Mouse (Mus musculus): ENCODE data around the gene Mylk3. TPM values are rescaled to one million over a fixed set of nuclear protein-coding genes. Genes with fewer than 3 reads are reported as not detected.

The Mylk3 gene
- polyA plus RNA-seq, 1 experiment = not detected

GRCm38 (mm10) chr8:85380123-85380823, 5.9 kb downstream of the Mylk3 start:
- Histone ChIP-seq H3K27ac (ENCODE audit: insufficient read depth, low read length) (no peak overlapping the region), H3K9ac (ENCODE audit: low read depth, poor library complexity, severe bottlenecking) (no peak overlapping the region), H3K36me3 (ENCODE audit: control insufficient read depth, insufficient read depth, low read length, poor library complexity, severe bottlenecking) (no peaks in the 10 kb centered on the region), H3K4me1 (ENCODE audit: control insufficient read depth, insufficient read depth, low read length) (no peaks in the 10 kb centered on the region), H3K9me3 (replicated peaks; ENCODE audit: control insufficient read depth, insufficient read depth, low read length, poor library complexity, severe bottlenecking) (no peaks in the 10 kb centered on the region), H3K27me3 (ENCODE audit: control insufficient read depth, insufficient read depth, low read length, poor library complexity, severe bottlenecking) (0 out of 2 replicates have a peak, but pooled peaks cover 2% of the 10 kb centered on the region), H3K4me3 (ENCODE audit: low read depth, low read length) (no peak overlapping the region)
- no peak for TF ChIP-seq EP300 (IDR thresholded peaks at IDR 0.05; ENCODE audit: insufficient read depth, low read depth, low read length)
- no peak for TF ChIP-seq POLR2A (IDR thresholded peaks at IDR 0.05; ENCODE audit: insufficient read depth, low read length)
- no peak for TF ChIP-seq CTCF (IDR thresholded peaks at IDR 0.05; ENCODE audit: low read depth, low read length)

GRCm38 (mm10) chr8:85379142-85379781, 6.9 kb downstream of the Mylk3 start:
- no peaks in the 10 kb centered on the region for H3K9me3 ChIP-seq (replicated peaks; ENCODE audit: control insufficient read depth, insufficient read depth, low read length, poor library complexity, severe bottlenecking)
- no peaks in the 10 kb centered on the region for H3K4me1 ChIP-seq (ENCODE audit: control insufficient read depth, insufficient read depth, low read length)
- H3K4me3 ChIP-seq (ENCODE audit: low read depth, low read length) = no peak overlapping the region
- no peak overlapping the region for H3K27ac ChIP-seq (ENCODE audit: insufficient read depth, low read length)
- H3K36me3 ChIP-seq (ENCODE audit: control insufficient read depth, insufficient read depth, low read length, poor library complexity, severe bottlenecking) = no peaks in the 10 kb centered on the region
- TF ChIP-seq EP300 (IDR thresholded peaks at IDR 0.05; ENCODE audit: insufficient read depth, low read depth, low read length) (no peak), CTCF (IDR thresholded peaks at IDR 0.05; ENCODE audit: low read depth, low read length) (no peak), POLR2A (IDR thresholded peaks at IDR 0.05; ENCODE audit: insufficient read depth, low read length) (no peak)
- H3K9ac ChIP-seq (ENCODE audit: low read depth, poor library complexity, severe bottlenecking) = no peak overlapping the region
- 0 out of 2 replicates have a peak, but pooled peaks cover 2% of the 10 kb centered on the region for H3K27me3 ChIP-seq (ENCODE audit: control insufficient read depth, insufficient read depth, low read length, poor library complexity, severe bottlenecking)

DNA sequence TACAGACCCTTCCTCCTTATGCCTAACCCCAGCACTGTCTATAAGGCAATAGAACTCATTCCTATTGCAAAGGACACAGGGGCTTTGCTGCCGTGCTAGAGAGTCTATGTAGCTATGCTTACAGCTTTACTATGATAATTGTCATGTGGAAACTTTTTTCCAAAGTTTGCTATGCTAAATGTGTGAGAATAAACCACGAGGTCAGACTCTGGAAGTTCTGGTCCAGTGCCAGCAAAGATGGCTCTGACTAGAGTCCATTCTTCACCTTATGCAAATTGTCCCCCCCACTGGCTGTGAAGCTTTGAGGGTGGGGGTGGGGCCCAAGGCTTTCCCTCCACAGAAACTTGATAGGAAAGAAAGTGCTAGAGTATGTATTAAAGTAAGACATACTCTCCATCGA, 9.6 kb downstream of the Mylk3 start:
- Histone ChIP-seq H3K9me3 (replicated peaks; ENCODE audit: control insufficient read depth, insufficient read depth, low read length, poor library complexity, severe bottlenecking) (no peaks in the 10 kb centered on the region), H3K36me3 (ENCODE audit: control insufficient read depth, insufficient read depth, low read length, poor library complexity, severe bottlenecking) (no peaks in the 10 kb centered on the region), H3K4me3 (ENCODE audit: low read depth, low read length) (no peak overlapping the region), H3K27ac (ENCODE audit: insufficient read depth, low read length) (no peak overlapping the region), H3K9ac (ENCODE audit: low read depth, poor library complexity, severe bottlenecking) (no peak overlapping the region), H3K4me1 (ENCODE audit: control insufficient read depth, insufficient read depth, low read length) (no peaks in the 10 kb centered on the region), H3K27me3 (ENCODE audit: control insufficient read depth, insufficient read depth, low read length, poor library complexity, severe bottlenecking) (0 out of 2 replicates have a peak, but pooled peaks cover 2% of the 10 kb centered on the region)
- TF ChIP-seq EP300 (IDR thresholded peaks at IDR 0.05; ENCODE audit: insufficient read depth, low read depth, low read length) (no peak), CTCF (IDR thresholded peaks at IDR 0.05; ENCODE audit: low read depth, low read length) (no peak), POLR2A (IDR thresholded peaks at IDR 0.05; ENCODE audit: insufficient read depth, low read length) (no peak)

GRCm38 (mm10) chr8:85374286-85374685, 11.9 kb downstream of the Mylk3 start:
- Histone ChIP-seq H3K36me3 (ENCODE audit: control insufficient read depth, insufficient read depth, low read length, poor library complexity, severe bottlenecking) (no peaks in the 10 kb centered on the region), H3K9me3 (replicated peaks; ENCODE audit: control insufficient read depth, insufficient read depth, low read length, poor library complexity, severe bottlenecking) (no peaks in the 10 kb centered on the region), H3K9ac (ENCODE audit: low read depth, poor library complexity, severe bottlenecking) (no peak overlapping the region), H3K27me3 (ENCODE audit: control insufficient read depth, insufficient read depth, low read length, poor library complexity, severe bottlenecking) (0 out of 2 replicates have a peak, but pooled peaks cover 2% of the 10 kb centered on the region), H3K27ac (ENCODE audit: insufficient read depth, low read length) (no peak overlapping the region), H3K4me1 (ENCODE audit: control insufficient read depth, insufficient read depth, low read length) (no peaks in the 10 kb centered on the region), H3K4me3 (ENCODE audit: low read depth, low read length) (no peak overlapping the region)
- TF ChIP-seq EP300 (IDR thresholded peaks at IDR 0.05; ENCODE audit: insufficient read depth, low read depth, low read length) = no peak
- TF ChIP-seq POLR2A (IDR thresholded peaks at IDR 0.05; ENCODE audit: insufficient read depth, low read length) = no peak
- TF ChIP-seq CTCF (IDR thresholded peaks at IDR 0.05; ENCODE audit: low read depth, low read length) = no peak

DNA sequence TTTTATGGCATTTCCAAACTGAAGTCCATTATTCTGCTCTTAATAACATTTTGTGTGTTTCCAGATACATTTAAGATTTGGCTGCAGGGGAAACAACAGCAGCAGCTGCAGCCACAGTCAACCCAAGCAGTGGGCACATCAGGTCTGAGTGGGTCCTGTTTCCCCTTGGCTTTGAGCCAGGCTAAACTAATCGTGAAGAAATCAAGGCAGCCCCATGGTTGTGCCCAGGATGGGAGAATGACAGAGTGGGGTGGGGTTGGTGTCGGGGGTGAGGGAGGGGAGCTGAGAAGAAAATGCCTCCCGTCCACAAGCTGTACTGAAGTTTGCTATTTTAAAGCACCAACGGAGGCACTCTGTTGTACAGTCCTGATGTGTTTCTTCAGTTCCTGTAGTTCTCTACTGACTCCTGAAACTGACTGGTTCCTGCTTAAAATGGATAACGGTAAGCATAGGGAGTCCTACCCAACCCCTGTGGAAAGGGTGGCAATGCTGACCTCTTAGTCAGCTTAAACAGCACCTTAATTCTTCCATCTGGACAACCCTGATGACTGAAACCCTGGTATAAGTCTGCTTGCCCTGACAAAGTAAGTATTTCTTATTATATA, 12.6 kb downstream of the Mylk3 start:
- no peak for TF ChIP-seq CTCF (IDR thresholded peaks at IDR 0.05; ENCODE audit: low read depth, low read length)
- no peak for TF ChIP-seq EP300 (IDR thresholded peaks at IDR 0.05; ENCODE audit: insufficient read depth, low read depth, low read length)
- no peak for TF ChIP-seq POLR2A (IDR thresholded peaks at IDR 0.05; ENCODE audit: insufficient read depth, low read length)
- no peaks in the 10 kb centered on the region for H3K4me1 ChIP-seq (ENCODE audit: control insufficient read depth, insufficient read depth, low read length)
- 0 out of 2 replicates have a peak, but pooled peaks cover 2% of the 10 kb centered on the region for H3K27me3 ChIP-seq (ENCODE audit: control insufficient read depth, insufficient read depth, low read length, poor library complexity, severe bottlenecking)
- H3K9me3 ChIP-seq (replicated peaks; ENCODE audit: control insufficient read depth, insufficient read depth, low read length, poor library complexity, severe bottlenecking) = no peaks in the 10 kb centered on the region
- no peak overlapping the region for H3K4me3 ChIP-seq (ENCODE audit: low read depth, low read length)
- no peak overlapping the region for H3K9ac ChIP-seq (ENCODE audit: low read depth, poor library complexity, severe bottlenecking)
- no peaks in the 10 kb centered on the region for H3K36me3 ChIP-seq (ENCODE audit: control insufficient read depth, insufficient read depth, low read length, poor library complexity, severe bottlenecking)
- no peak overlapping the region for H3K27ac ChIP-seq (ENCODE audit: insufficient read depth, low read length)

Measured in ES-Bruce4 (cell line).